Mouse (Mus musculus): ENCODE results near the gene Scaf11. TPM values are rescaled to one million over a fixed set of nuclear protein-coding genes. Genes with fewer than 3 reads are reported as not detected.
"Not testable (repeated sequence)": the region's sequence is repeated elsewhere in the genome, so short reads cannot be mapped to it uniquely, and the experiment has no call there.

Scaf11 gene
- 10 to 100 TPM; 69.9 to 90.3 TPM for total RNA-seq (2021)
- long read RNA-seq, experiment 1, full-length matches to known transcripts, result 1 of 39 reads
- long read RNA-seq, experiment 1, partial matches to known transcripts, result 30 of 39 reads
- long read RNA-seq, experiment 1, other reads (novel, unspliced or antisense), result 8 of 39 reads
- long read RNA-seq, experiment 2, full-length matches to known transcripts, result 2 of 3 reads
- long read RNA-seq, experiment 2, partial matches to known transcripts, result 0 of 3 reads
- long read RNA-seq, experiment 2, other reads (novel, unspliced or antisense), result 1 of 3 reads

DNA sequence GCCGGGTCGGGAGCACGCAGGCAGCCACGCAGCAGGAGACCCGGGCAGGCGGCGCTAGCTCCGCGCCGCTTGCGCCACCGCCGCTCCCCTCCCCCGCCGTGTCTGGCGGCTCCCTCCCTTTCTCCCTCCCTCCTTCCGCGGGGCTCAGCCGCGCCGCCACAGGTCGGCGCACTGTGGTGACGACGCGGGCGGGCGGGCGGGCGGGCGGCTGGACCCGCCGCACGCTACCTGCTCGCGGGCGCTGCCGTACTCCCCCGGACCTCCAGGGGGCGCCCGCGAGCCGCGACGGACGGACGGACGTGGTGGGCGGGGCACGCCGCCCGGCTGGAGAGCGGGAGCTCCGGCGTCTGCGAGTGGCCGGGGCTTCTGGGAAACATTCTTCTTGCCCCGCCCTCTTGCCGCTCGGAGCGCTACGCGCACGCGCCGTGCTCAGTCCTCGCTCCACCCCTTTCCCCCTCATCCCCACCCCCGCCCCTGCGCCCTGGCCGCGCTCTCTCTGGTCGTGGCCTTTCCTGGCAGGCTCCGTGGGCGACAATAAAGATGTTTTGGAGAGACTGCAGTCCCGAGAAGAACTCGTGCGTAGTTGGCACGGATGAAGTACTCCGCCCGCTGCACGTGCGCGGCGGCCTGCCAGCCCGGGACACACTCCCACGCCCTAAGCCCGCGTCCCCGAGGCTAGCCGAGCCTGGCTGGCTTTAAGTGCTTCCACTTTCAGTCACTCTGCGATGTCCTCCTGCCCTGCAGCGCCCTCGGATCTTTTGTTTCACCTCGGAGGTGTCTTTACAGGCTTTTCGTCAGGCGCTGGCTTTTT, at the start of gene Scaf11:
Scaf11 (minus strand) TSS at position 114 of the 811 bp plus-strand sequence.
- DNase-seq, result peak; percentile 97 to 98

- peak; percentile 50 to 62 for DNase-seq
Measured at GRCm38 (mm10) chr15:96507097-96507840, 46.6 kb upstream of the Scaf11 start.

DNA sequence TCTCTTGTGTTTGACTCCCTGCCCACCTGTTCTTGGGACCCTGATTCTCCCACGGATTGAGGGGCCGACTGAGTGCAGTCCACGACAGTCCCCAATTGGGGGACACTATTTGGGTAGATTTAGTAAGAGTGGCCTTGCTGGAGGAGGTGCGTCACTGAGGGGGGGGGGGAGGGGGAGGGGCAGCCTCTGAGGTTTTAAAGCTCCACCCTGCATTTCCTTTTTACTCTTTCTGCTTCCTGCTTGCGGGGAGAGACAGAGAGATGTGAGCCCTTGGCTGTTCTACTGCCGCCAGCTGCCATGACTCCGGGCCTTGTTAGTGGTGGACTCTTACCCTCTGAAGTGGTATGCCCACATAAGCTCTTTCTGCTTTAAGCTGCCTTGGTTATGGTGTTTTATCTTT, 37.0 kb upstream of the Scaf11 start:
- DNase-seq, result no peak

DNA sequence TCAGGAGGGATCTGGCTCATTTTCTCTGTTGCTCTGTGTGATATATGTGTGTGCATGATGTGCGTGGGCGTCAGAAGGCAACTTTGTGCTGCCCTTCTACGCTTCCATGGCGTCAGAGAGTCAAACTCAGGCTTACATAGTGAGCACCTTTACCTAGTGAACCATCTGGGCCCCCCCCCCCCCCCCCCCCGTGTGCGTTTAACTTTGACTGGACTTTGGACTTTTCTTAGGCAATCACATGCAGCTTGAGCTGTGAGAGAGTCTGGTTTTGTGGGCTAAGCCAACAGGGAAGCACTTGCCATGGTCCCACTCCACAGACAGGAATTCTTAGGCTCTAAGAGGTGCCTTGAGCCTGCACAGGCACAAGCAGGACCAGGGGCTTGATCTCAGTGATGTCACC, 33.6 kb upstream of the Scaf11 start:
- DNase-seq, result no peak

- no peak for DNase-seq
Measured at GRCm38 (mm10) chr15:96493573-96493972, 32.9 kb upstream of the Scaf11 start.

GRCm38 (mm10) chr15:96492919-96493318, 32.3 kb upstream of the Scaf11 start:
- DNase-seq, result not testable (repeated sequence)

DNA sequence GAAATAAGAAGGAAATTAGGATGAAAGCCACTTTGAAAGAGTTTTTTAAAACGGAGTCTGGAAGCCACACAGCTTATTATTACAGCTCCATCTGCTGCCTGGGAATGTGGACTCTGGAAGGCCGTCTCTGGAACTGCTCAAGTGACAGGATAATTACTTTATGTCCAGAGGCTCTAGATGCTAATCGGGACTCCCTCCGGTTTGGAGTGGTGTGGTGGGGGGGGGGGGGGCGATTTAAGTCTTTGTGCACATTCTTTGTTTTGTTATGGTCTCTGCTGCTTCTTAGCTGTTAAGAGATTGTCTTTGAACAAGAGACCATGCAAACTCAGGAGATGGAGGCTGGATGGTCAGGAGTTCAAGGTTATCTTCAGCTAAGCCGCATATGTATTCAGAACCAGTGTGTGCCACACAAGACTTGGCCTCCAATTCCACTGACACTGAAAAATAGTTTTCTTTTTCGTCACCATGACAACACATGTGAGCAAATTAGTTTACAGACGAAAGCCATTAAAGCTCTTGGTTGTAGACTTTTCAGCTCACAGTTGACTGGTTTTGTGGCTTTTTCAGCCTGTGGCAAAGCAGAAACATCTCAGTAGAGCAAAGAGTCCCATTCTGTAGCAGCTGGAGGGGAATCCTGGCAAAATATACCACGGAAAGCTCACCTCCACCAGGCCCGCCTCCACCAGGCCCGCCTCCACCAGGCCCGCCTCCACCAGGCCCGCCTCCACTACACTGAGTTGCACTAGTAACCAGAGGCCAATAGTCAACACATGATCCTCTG, 31.4 kb upstream of the Scaf11 start:
- DNase-seq, result no peak

DNA sequence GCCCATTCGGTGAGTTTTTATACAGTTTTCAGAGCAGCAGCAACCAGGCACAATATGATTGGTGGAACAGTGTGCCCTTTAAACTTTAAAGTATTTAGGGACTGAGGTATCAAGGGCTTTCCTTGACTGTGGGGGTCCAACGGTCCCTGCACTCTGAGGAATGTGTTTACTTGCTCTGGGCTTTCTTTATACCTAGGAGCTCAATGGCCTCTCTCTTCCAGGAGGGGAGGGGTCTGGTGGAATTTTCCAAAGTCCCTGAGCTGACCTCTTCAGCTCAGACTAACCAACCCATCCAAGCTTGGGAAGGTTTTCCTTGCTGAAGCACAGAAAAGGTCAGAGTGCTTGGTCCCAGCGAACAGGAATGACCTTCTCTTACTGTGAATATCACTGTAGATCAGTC, 30.8 kb upstream of the Scaf11 start:
- DNase-seq, result no peak

DNA sequence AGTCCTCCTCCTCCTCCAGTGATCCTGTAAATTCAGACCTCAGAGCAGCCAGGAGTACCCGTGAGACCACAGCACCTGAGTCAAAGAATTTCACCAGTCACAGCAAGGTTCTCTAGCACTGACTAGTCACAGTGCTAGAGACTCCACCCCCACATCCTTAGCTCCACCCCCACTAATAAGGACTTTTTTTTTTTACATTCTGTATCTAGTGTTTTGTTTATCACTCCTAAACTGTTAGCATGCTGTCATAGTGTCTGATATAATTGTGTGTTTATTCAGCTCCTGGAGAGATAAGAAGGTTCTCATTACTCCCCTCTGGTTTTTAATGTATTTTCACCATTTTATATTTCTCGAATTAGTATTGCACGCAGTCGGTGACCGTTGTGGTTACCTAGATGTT, 29.5 kb upstream of the Scaf11 start:
- DNase-seq, result no peak

- DNase-seq, result no peak
Measured at GRCm38 (mm10) chr15:96488941-96489786, 28.5 kb upstream of the Scaf11 start.

DNA sequence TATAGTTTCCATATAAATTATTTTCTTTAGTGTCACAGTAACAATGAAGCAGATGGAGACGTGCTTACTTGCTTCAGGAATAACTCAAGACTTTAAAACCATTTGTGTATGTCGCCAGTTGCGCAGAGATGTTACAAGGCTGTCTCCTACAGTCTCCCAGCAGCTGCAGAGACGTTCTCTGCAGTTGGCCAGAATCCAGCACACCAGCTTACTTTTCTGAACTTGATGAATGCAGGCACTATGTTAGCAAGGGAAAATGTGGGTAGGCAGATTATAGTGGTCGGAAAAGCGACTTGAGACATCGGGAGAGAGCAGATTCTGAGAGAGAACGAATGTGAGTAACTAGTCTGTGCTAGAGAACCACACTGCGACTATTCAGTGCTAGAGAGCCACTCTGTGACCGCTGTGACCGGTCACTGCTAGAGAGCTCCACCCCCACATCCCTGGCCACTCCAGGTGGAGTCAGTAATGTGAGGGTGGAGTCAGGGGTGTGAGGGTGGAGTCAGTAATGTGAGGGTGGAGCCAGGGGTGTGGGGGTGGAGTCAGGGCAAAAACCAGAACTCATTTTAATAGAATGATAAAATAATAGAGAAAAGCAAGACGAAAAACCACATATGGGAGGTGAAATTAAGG, 26.5 kb upstream of the Scaf11 start:
- DNase-seq, result no peak

DNA sequence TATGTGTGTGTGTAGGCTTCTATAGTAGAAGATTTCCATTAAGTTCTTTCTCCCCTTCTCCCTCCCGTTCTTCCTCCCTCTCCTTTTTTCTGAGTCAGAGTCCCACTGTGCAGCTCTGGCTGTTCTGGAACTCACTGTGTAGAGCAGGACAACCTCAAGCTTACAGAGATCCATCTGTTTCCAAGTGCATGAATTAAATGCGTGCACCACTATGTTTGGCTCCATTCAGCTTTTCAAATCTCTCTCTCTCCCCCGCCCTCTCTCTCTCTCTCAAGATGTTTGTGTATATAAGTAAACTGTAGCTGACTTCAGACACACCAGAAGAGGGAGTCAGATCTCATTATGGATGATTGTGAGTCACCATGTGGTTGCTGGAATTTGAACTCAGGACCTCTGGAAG, 20.2 kb upstream of the Scaf11 start:
- no peak for DNase-seq

- DNase-seq, result no peak
Measured at GRCm38 (mm10) chr15:96478006-96478405, 17.4 kb upstream of the Scaf11 start.

GRCm38 (mm10) chr15:96476359-96476758, 15.7 kb upstream of the Scaf11 start:
- DNase-seq, result peak; percentile 94 to 95

DNA sequence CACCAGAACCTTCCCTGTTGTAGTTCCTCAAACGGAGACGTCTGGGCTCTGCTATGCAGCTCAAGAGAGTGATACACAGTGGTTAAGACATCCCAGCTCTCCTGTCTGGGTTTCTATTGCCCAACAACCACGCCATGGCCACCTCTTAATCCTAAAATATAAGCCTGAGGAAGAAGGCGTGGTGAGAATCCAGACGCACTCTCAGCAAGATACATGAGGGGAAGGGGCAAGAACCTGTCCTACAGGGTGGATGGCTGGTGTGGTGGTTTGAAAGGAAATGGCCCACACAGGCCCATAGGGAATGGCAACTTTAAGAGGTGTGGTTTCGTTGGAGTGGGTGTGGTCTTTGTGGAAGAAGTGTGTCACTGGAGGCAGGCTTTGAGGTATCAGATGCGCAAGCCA, 14.9 kb upstream of the Scaf11 start:
- no peak for DNase-seq

GRCm38 (mm10) chr15:96474325-96474955, 13.8 kb upstream of the Scaf11 start:
- DNase-seq, result no peak

DNA sequence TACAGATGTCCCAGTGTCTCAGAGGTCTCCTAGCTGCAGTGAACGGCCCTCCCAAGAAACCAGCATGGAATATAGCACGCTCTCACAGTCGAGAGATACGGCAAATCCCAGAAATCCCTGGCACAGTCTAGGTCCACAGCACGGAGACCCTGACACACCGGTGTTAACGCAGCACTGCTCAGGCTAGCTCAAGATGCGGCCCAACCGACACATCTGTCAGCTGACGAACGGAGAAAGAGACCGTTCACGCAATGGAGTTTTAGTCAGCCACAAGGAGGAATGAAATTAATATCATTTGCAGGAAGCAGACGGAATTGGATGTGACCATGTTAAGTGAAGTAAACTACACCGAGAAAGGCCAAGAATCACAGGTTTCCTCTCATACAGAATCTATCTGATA, 13.3 kb upstream of the Scaf11 start:
- no peak for DNase-seq

- DNase-seq, result no peak
Measured at GRCm38 (mm10) chr15:96468316-96468715, 7.7 kb upstream of the Scaf11 start.

DNA sequence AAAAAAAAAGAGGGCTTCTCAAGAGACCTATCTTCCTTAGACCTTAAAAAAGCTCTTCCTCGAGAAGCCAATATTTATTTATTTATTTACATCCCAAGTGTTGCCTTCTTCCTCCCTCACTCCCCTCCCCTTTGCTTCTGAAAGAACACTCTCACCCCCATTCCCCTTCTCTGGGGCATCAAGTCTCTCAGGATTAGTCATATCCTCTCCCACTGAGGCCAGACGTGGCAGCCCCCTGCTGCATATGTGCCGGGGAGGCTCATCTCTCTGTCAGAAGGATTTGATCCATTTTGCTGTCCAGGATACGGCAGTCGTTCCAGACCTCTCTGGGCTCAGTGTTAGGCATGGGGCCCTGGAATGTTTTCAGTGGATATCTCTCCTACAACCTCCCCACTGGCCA, 7.2 kb upstream of the Scaf11 start:
- no peak for DNase-seq

DNA sequence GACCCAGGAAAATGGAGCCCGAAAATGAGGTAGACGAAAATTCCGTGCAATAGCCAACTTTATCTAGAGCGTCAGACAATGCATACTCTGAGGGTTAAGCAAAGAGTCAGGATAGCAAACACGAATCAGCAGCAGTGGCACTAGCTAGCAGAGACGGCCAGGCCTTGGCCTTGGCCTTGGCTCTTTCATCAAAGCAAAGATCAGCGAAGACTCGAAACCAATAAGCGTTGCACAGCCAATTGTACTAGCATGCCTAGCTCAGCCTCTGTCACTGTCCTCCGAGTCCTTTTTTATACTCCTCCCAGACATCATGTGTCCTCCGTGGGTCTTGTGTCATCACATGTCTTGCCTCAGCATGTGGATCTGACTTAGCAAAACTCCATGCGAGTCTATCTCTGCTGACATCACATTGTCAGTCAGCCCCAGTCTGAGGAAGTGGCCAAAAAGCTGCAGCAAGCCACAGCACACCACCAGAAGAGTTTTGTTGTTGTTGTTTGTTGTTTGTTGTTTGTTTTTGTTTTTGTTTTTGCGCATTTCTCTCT, 5.8 kb upstream of the Scaf11 start:
- peak; percentile 60 to 61 for DNase-seq

Measured in adrenal gland, postnatal 36 days (tissue).